Mouse (Mus musculus): ENCODE measurements at regions not wholly inside any gene's neighbourhood (a gene's known extent, or its start where the extent isn't known, plus 50 kb on each side); places are given as distances from the start of the nearest gene placed in this dataset.

DNA sequence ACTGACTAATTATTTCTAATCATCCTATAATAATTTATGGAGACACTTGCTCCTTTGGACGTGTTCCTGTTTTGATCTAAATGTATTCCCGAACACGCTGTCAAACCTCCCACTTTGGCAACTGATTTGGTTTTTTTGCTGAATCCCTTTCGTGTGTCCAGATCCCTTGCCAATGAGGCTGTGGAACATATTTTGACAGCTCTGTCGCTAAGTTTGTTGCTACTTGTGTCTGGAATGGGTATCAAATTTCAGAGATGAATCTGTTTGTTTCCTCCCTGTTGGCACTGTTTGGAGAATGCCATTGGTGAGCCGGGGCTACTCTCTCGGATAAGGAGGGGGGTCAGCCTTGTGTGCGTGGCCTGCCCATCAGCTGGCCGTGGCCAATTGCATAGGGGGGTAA, 277.2 kb upstream of the Tshz3 start:
- DNase-seq (ENCODE audit: low read depth, low spot score), result no peak

DNA sequence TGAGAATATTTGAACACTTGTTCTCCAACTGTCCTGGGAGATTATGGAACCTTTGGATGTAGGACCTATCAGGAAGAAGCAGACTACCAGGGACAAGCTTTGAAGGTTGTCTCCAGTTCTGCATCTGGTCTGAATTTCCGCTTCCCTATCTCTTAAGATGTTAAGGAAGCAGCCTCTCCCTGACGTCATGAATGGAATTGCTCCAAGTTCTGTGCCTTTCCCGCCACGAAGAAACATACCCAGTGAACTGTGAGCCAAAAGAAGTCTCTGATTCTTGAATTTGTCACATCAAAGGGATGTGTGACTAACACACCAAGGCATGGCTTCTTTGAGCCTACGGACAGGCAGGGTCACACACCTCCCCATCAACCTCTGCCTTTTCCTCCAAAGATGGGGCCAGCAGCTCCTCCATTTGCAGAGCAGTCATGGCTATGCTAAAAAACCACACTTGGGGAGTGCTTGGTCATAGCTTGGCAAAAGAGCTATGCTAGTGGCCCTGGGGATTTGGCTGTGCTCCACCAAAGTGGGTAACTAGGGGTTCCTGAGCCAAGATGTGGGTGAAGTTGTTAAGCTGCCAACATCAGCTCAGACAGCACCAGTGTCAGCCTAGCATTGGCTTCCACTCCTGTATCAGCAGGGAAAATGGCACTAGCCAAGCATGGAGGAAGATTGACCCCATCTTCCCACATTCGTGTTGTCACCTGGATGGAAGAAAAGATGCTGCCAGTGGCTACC, 248.6 kb upstream of the Tshz3 start:
- DNase-seq (ENCODE audit: low read depth, low spot score), result no peak

DNA sequence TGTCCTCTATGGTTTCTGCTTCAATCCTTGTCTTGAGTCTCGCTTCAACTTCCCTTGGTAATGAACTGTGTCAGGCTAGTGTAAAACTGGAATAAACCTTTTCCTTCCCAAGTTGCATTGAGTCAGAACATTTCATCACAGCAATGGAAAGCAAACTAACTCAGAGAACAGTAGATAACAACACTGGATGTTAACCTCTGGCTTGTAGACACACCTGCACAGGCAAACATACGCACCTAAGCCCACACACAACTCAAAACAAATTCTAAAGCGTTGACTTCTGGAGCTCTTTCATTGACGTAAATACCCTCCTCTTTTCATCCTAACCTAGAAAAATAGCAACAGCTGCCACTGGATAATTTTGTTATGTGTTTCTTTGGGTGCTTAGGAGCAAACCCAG, 244.1 kb upstream of the Tshz3 start:
- no peak for DNase-seq (ENCODE audit: low read depth, low spot score)

DNA sequence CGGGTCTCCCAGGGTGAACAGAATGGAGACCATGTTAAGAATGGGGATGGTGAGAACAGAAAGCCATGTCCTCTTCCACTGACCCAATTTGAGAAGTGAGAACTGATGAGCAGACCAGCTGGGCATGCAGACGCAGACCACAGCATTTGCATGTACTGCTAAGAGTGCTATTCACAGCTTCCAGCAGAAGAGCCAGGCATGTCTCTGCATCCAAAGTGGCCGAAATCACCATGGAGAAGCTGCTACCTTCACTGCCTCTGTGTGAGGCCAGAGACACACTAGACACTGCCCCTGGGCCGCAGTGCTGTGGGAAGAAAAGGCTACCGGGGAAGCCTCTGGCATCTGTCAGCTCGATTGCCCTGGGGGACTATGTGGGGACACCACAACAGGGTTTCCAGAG, 241.8 kb upstream of the Tshz3 start:
- DNase-seq (ENCODE audit: low read depth, low spot score), result no peak

DNA sequence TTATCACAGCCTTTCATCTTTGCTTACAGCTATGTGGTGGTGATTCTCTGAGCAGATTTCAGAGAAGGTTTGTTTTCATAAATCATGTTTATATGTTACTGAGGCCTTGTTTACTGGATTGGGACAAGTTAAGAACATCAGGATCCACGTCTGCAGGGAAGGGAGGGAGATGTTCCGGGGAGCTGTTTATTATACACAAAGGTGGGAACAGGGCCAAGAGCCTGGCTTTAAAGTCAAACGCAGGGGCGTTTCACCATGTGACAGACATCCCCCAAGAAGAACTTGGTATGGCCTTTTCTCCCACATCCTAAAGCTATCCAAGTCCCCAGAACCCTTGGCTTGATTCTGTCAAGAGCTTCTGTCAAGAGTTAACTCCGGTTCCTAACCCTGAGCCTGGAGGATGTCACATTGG, 235.5 kb upstream of the Tshz3 start:
- DNase-seq (ENCODE audit: low read depth, low spot score), result no peak

DNA sequence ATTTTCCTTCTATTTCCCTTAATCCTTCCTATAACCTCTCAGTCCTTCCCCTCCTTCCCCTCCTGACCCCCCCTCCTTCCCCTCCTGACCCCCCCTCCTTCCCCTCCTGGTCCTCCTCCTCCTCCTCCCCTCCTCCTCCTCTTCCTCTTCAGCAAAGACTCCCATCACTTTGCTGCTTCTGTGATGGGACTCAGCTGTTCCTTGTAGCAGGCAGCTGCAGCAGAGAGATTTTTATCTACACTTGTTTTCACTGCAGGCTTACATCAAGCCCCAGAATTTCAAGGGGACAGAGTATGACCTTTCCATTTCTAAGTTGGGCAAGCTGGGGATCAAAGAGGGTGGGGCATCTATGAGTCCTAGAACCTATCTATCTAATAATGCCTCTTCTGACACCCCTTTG, 228.5 kb upstream of the Tshz3 start:
- no peak for DNase-seq (ENCODE audit: low read depth, low spot score)

DNA sequence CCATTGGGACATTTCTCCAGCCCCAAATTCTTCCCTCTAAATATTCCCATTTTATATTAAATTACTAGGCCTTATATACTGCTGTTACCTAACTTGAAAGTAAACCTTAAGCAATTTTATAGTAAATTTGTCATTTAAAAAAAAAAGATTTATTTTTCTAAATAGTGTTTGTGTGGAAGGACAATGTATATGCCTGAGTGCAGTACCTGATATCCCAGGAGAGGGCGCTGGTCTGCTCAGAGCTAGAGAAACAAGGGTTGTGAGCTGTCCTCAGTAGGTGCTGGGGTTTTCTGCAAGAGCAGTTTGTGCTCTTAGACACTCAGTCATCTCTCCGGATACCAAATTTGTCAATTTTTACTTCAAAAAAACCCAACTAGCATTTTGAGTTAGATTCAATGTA, 224.4 kb upstream of the Tshz3 start:
- no peak for DNase-seq (ENCODE audit: low read depth, low spot score)

DNA sequence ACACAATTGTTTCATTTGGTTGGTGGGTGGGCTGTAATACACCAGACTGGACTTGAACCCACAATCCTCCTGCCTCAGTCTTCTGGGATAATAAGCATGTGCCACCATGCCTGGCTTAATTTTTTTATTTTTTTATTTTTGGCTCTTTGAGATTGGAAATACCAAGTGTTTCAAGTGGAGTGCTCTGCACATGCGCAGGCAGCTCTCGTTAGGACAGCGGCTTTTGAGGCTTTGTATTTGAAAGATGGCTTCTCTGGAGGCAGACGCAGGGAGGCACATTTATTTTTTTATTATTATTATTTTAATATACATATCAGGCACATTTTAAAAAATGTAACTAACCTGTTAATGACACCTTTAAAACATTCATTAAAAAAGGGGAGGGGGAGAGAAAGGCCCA, 221.5 kb upstream of the Tshz3 start:
- DNase-seq (ENCODE audit: low read depth, low spot score), result no peak

DNA sequence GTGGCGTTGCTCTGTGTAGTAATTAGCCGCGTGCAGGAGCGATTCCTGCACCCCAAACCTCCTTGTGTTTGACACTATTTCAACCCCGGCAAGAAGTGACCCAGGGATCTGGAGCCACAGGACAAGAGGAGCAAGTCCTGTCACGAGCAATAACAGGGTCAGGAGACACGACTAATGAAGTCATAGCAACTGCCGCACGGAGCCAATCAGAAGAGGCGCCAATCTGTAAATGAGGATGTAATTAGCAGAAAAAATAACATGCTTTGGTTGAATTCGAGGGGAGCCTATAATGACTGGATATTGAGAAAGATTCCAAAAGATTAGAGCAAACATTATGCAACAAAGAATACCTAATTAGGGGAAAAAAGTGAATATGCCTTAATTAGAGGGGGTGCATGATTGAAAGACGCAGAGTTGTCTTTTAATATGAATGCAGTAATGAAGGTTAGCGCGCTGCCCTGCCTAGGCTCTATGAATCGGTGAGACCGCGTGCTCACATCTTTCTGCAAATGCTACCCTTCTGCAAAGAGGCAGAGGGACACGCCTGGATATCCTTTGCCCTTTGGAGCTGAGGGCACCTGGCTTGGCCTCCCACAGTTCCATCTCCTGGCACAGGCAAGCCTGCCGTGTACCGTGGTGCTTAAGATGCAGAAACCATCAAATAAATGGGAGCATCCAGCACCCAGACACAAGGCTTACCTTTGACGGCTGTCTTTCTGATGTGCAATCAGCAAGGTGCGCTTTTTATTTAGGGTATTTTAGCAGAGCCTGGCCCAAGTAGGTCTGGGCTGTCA, 220.9 kb upstream of the Tshz3 start:
- DNase-seq (ENCODE audit: low read depth, low spot score), result no peak

DNA sequence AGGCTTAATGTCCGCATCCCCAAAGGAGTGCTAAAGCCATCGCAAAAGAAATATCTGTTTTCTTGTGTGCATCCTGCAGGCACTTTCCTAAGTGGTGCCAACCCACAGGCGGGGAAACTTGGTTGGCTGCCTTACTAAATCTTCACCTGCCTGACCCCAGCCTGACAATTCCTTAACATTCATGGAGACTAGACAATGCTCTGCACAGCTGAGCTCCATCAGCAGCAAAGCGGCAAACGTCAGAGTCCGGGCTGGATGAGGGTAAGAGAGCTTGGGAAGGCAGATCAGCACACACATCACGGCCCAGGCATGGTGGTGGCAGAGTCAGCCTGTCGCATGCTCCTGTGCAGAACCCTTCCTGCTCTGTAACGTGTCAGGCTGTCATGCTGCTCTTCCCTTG, 209.8 kb upstream of the Tshz3 start:
- DNase-seq (ENCODE audit: low read depth, low spot score), result no peak

DNA sequence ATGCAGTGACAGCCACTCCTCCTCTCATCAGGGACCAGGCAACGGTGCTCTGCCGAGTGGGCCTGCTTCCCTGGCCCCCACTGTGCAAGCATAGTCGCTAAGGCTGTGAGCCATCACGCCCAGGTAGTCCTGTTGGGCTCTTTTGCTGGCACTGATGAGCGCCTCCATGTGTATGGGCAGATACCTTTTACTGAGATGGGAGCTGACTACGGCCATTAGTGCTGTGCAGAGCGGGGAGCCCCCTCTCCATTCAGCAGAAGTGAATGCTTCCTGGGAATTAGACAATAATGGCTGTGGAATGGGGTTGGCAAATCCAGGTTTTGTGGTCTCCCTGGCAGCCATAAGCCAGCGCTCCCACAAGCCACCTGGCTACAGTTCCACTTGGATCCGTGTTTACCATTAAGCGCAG, 206.7 kb upstream of the Tshz3 start:
- DNase-seq (ENCODE audit: low read depth, low spot score), result no peak

DNA sequence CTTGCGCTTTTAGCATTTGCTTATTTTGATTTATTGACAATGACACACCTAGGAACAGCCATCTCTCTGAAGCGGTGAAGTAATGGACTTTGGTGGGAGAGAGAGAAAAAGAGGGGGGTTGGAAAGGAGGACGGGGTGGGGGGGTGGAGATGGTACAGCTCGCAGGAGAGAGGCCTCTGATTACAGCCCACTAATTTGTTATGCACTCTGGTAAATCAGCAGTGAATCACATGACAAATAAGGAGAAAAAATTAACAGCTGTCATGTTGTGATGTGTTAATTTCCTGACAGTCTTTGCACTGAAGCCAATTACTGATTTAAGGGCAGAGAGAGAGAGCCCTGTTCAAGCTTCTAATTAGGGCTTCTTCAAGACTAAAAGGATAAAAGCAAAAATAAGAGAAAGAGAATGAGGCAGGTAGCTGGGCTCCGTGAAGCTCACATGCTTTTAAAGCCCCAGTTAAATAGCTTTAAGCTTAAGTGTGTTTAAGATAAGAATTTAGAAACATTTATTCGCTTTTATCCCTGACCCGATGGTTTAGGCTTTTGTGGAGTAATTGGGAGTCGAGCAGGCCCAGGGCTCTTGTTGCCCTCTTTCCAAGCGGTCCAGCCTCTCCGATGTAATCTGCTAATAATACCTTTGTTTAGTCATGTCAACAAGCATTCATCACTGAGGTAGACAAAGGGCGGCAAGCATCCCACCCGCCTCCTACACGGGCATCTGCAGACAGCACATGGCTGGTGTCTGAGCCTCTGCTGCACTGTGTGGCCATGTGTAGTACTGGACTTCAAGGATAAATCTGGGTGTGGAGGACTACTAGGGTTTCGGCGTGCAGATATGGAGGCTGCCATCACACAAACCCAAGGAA, 193.7 kb upstream of the Tshz3 start:
- DNase-seq (ENCODE audit: low read depth, low spot score), result no peak

DNA sequence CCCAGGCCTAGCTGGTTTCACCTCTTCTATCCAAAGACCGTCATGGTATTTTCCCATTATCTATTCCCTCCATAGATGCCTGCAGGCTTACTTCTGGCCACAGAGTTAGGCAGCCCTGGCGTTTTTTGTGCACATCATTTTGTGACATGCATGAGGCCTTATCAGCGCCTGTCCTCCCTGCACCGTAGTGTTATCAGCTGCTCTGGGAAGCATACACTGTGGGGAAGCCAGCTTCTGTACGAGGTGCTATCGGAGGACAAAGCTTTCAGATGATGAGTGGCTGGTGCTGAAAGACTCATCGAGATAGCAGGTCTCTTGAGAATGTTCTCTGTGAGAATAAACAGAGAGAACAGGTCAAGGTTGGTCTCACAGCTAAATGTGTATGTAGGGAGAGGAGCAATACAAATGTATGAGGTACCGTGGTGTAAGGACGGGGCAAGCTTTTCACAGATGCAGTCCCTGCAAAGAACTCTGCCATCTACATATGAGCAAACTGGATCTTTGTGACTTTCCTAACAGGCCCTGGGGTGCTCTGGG, 190.0 kb upstream of the Tshz3 start:
- no peak for DNase-seq (ENCODE audit: low read depth, low spot score)

DNA sequence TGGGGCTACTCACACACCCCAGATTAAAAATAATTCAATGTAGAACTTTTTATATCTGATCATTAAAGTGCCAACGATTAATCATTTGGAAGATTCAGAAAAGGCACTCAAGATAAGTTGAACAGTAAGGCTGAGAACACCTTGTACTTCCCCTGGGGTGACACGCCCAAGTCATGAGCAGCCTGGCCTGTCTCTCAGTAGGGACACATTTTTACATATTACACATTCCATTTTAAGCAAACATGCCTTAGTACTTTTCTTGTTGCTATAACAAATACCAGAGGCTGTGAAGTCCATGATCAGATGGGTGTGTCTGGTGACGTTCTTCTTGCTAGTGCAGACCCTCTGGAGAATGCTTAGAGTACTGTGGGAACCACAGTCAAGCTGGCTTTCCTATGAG, 184.2 kb upstream of the Tshz3 start:
- no peak for DNase-seq (ENCODE audit: low read depth, low spot score)

DNA sequence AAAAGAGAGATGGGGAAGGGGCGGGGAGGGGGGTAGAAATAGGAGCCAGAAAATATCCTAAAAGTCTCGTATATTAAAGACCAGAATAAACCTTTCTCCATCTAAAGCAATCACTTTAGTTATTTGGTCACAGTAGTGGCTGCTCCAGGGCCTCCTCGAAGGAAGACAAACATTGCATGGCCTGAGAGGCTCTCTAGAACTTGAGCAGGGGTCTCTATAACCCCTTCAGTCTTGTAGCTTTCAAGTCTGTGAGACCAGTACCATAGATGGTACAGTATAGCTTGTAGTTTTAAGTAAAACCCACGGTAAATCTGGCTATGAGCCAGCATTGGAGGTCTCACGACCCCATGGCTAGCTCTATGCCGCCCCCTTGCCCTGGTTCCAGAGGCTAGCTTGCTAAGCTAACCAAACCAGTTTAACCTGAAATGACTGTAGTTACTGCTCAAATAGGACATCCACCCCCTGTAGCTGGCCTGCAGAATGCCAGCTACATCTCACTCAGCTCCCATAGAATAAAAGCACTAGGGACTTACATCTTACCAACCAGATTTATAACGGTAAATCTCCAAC, 181.7 kb upstream of the Tshz3 start:
- DNase-seq (ENCODE audit: low read depth, low spot score), result no peak

DNA sequence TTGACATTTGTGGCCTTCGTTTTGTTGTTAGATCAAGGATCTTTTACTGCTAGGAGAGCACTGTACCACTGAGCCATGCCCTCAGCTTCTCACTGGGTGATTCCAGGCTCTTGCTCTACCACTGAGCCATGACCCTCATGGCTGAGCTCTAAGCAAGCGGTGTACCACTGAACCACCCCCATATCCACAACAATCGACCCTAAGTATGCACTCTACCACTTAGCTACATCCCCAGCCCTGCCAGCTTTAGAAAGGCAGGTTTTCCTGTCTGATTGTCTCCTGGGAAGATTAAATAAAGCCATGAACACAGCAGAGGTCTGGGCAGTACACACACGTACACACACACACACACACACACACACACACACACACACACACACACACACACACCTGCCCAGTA, 178.9 kb upstream of the Tshz3 start:
- no peak for DNase-seq (ENCODE audit: low read depth, low spot score)

DNA sequence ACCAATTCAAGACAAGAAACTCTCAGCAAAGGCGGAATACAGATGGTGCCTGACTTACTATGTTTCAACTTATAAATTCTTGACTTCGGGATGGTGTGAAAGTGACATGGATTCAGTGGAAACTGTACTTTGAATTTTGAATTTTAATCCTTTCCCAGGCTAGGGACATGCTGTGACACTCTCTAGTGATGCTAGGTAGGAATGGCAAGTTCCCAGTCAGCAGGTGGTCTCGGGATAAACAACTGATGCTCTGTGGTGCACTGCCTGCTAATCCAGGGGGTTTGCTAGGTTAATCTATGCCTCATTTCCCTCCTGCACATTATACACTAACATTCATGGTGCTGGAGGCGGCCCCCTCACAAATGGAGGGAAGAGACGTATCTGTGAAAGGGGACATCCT, 175.0 kb upstream of the Tshz3 start:
- DNase-seq (ENCODE audit: low read depth, low spot score), result no peak

DNA sequence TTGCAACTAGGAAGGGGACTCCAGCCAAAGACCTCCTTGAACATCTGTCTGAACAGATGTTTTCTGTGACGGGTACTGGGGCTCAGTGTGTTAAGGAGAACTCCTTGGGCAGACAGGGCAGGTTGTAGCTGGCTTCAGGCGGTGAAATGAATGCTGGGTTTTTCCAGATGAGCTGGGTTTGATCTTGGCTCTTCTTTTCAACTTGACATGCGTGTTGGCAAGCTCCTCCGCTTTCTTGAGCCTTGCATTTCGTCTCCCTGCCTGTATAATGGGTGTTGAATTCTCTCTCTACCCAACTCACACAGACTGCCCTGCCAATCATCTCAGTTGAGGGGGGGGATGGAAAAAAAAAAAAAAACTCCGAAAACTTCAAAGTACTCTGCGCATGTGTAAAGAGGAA, 171.8 kb upstream of the Tshz3 start:
- DNase-seq (ENCODE audit: low read depth, low spot score), result no peak

DNA sequence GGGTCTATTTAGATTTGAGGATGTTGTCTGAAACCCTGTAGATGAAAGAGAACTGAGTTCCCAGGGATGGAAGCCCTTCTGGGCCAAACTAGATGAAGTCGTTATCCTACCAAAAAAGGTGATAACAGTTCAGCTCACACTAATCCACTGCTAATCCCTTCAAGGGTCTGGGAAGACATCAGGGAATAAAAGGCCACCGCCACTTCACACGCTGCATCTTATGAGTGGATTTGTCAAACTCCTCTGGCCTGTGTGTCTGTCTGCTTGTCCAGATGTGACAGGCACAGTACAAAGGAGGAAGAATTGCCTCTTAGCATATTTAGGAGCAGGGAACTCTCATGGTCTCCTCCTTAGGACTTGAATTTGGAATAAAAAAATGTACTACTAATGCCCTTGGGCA, 171.2 kb upstream of the Tshz3 start:
- no peak for DNase-seq (ENCODE audit: low read depth, low spot score)

DNA sequence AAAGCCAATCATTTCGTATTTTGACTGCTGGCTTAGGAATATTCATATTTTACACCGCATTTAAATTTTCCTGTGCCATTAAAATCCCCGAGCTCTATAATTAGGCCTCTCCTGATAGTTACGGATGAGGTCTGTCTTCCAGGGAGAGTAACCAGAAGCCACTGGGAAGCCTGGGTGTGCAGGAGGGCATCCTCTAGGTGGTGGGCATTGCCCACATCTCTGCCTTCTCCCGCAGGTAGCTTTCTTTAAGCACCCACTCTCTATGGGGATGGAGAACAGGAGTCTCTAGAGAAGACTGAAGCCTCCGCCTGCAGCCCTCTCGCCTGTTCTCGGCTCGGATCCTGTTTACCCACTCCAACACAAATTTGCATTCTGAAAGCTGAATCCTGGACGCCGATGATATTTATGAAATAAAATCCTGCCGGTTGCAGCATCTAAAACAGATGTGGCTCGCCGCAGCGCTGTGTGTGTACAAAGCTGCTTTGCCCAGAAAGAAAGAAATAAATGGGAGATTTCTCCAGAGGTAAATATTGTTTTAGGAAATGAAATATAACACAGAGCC, 168.3 kb upstream of the Tshz3 start:
- no peak for DNase-seq (ENCODE audit: low read depth, low spot score)

DNA sequence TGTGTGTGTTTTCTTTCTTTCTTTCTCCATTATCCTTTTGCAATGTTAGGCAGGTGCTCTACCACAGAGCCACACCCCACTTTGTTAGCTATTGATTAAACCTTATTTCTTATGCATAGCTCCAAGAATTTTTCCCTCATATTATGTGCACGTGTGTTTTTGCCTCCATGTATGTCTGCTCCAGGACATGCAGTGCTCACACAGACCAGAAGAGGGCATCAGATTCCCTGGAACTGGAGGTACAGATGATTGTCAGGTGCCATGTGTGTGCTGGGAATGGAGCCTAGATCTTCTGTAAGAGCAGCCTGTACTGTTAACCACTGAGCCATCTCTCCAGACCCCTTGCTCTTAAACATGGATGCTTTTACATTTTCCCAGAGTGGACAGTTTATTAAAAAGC, 166.4 kb upstream of the Tshz3 start:
- no peak for DNase-seq (ENCODE audit: low read depth, low spot score)

DNA sequence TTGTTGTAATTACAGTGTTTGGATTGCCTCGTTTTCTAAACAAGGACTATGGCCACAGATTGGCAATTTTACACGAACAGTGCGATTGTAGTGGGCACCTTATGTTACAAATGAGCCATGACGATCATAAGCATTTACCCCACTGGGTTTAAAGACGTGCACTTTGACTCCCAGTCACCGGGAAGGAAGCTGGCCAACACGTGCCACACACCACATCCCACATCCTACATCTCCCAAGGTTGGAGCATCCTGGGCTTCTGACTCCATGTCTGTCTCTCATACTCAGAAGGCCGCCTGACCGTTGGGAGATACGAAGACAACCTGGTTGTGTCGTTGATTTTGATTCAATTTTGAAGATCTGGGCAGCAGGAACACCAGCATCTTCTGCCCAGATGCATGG, 159.8 kb upstream of the Tshz3 start:
- no peak for DNase-seq (ENCODE audit: low read depth, low spot score)

All from embryo, embryonic 11.5 days (tissue).